8 mouse cellular contexts compared by ENCODE assay signal in the genomic region with DNA sequence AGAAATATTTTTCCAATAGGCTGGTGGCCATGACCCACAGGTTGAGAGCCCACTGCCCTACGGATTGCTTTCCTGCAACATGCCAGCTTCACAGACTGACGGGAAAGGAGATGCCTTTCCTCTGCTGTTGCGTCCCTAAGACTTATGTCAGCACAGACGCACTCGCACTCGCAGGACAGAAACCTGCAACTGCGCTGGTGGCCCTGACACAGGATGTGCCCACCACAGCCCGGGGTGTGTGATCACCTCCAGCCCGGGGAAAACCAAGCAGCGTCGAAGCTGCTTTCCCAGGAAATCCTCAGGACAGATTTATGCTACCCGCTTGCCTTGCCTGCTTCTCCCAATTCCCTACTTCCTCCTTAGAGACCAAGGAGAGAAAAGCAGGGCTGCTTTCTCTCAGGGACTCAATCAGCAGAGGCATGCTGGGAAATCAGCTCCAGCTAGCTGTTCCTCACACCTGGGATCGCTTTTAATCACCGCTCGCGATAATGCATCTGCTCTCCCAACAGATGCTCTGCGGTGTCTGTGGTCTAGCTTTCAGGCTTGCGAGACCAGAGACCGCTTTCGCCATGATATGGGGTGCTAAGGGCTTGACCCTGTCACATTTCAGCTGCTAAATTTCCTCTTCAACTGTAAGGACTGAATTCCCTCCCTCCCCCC. TPM values are rescaled to one million over a fixed set of nuclear protein-coding genes. Genes with fewer than 3 reads are reported as not detected.
A peak's percentile ranks its signal among the peaks of the same experiment; 100 is the strongest.
DNase-seq lines count a peak whose midpoint lies in the region; ATAC-seq lines count a peak whose summit lies in the region.

No protein-coding gene starts in this region.

- no peaks in the 10 kb centered on the region; the same call in 1 of the 2 replicates for H3K27me3 ChIP-seq in embryonic facial prominence, embryonic 10.5 days (replicated peaks; ENCODE audit: low read depth, poor library complexity, severe bottlenecking)
- H3K27me3 ChIP-seq in hindbrain, embryonic 12.5 days, result no peaks in the 10 kb centered on the region
- H3K27me3 ChIP-seq in midbrain, embryonic 12.5 days, result no peaks in the 10 kb centered on the region

- H3K4me2 ChIP-seq in hindbrain, embryonic 12.5 days (replicated peaks), result peak overlapping the region; percentile 50
- peak overlapping the region; percentile 47 for H3K4me2 ChIP-seq in midbrain, embryonic 12.5 days (replicated peaks)

- DNase-seq in layer of hippocampus, adult 9-11 months, result peak; percentile 24
- no peak for DNase-seq in layer of hippocampus, postnatal 36 days
- DNase-seq in embryonic facial prominence, embryonic 10.5 days (ENCODE audit: low spot score), result peak; percentile 61
- no peak for DNase-seq in cerebellum, postnatal 14 days
- no peak for DNase-seq in spleen, adult 12 weeks (ENCODE audit: low spot score)
- DNase-seq in layer of hippocampus, adult 9-10 months (ENCODE audit: low spot score), result no peak

- peak; percentile 83 for ATAC-seq in hindbrain, embryonic 12.5 days (ENCODE audit: low FRiP score)
- ATAC-seq in midbrain, embryonic 12.5 days (ENCODE audit: low FRiP score, low read depth), result no peak

- peak overlapping the region; percentile 54; the same call in 1 of the 2 replicates for H3K9ac ChIP-seq in hindbrain, embryonic 12.5 days
- H3K9ac ChIP-seq in midbrain, embryonic 12.5 days (replicated peaks), result no peak overlapping the region

- H3K9me3 ChIP-seq in embryonic facial prominence, embryonic 10.5 days, result no peaks in the 10 kb centered on the region; the same call in 1 of the 2 replicates
- H3K9me3 ChIP-seq in hindbrain, embryonic 12.5 days (replicated peaks), result no peaks in the 10 kb centered on the region
- no peaks in the 10 kb centered on the region for H3K9me3 ChIP-seq in midbrain, embryonic 12.5 days

- no peaks in the 10 kb centered on the region for H3K36me3 ChIP-seq in embryonic facial prominence, embryonic 10.5 days (replicated peaks)
- H3K36me3 ChIP-seq in hindbrain, embryonic 12.5 days, result no peaks in the 10 kb centered on the region
- H3K36me3 ChIP-seq in midbrain, embryonic 12.5 days, result no peaks in the 10 kb centered on the region

- peak overlapping the region; percentile 44 for H3K4me3 ChIP-seq in embryonic facial prominence, embryonic 10.5 days
- peak overlapping the region; percentile 15; the same call in 1 of the 2 replicates for H3K4me3 ChIP-seq in hindbrain, embryonic 12.5 days
- peak overlapping the region; percentile 21 for H3K4me3 ChIP-seq in midbrain, embryonic 12.5 days

- peaks cover 26% of the 10 kb centered on the region for H3K4me1 ChIP-seq in embryonic facial prominence, embryonic 10.5 days
- peaks cover 18% of the 10 kb centered on the region for H3K4me1 ChIP-seq in hindbrain, embryonic 12.5 days
- H3K4me1 ChIP-seq in midbrain, embryonic 12.5 days, result peaks cover 12% of the 10 kb centered on the region

- 26% methylated on average over 20 of the region's 20 CpGs for WGBS in embryonic facial prominence, embryonic 10.5 days
- 28% methylated on average over 20 of the region's 20 CpGs for WGBS in hindbrain, embryonic 12.5 days
- WGBS in midbrain, embryonic 12.5 days, result 34% methylated on average over 20 of the region's 20 CpGs

- H3K27ac ChIP-seq in embryonic facial prominence, embryonic 10.5 days (replicated peaks), result peak overlapping the region; percentile 66
- peak overlapping the region; percentile 53 for H3K27ac ChIP-seq in hindbrain, embryonic 12.5 days
- peak overlapping the region; percentile 58 for H3K27ac ChIP-seq in midbrain, embryonic 12.5 days (replicated peaks)

RNA-seq across cellular contexts. Expression of a gene that starts 34.1 kb away (rescaled TPM):
- total RNA-seq in layer of hippocampus, postnatal 36 days (2021), result 10 to 100 TPM; 13.0 to 15.3 TPM
- polyA plus RNA-seq in embryonic facial prominence, embryonic 10.5 days (2016; fragmentation: Nextera tagmentation; extraction: Ambion mirVana), result 4.4 and 4.8 TPM in 2 replicates
- 6.7 and 7.2 TPM in 2 replicates for polyA plus RNA-seq in hindbrain, embryonic 12.5 days (2016; fragmentation: Nextera tagmentation; extraction: Ambion mirVana)
- 3.3 and 4.2 TPM in 2 replicates for polyA plus RNA-seq in midbrain, embryonic 12.5 days (2016; fragmentation: Nextera tagmentation; extraction: Ambion mirVana)

RNA-seq across cellular contexts. Expression of a gene that starts 39.7 kb away (rescaled TPM):
- 10 to 100 TPM; 10.5 to 13.7 TPM for total RNA-seq in layer of hippocampus, postnatal 36 days (2021)
- polyA plus RNA-seq in embryonic facial prominence, embryonic 10.5 days (2016; fragmentation: Nextera tagmentation; extraction: Ambion mirVana), result 0.99 and 1.8 TPM in 2 replicates
- polyA plus RNA-seq in hindbrain, embryonic 12.5 days (2016; fragmentation: Nextera tagmentation; extraction: Ambion mirVana), result 14.4 and 19.1 TPM in 2 replicates
- 3.7 and 7.3 TPM in 2 replicates for polyA plus RNA-seq in midbrain, embryonic 12.5 days (2016; fragmentation: Nextera tagmentation; extraction: Ambion mirVana)

Comparison
In these comparisons a context has a peak if more than half of its experiments do, and no peak if none do; other contexts are left out.
1. DNase-seq: peak in layer of hippocampus, adult 9-11 months (single experiment) and embryonic facial prominence, embryonic 10.5 days (single experiment); none in layer of hippocampus, postnatal 36 days (0 of 2), cerebellum, postnatal 14 days (0 of 2), spleen, adult 12 weeks (single experiment) and layer of hippocampus, adult 9-10 months (single experiment).
2. Peak in every context shown above with its lines, with median percentiles within 50 percentile points of each other: H3K27ac ChIP-seq and H3K4me3 ChIP-seq.